Mouse (Mus musculus) left cerebral cortex, adult 11 months (tissue): ENCODE data around the gene Bcas3.

Source experiments
- DNase-seq: peaks from one replicate; pipeline ENCODE4 v3.0.0; 2022; ENCODE audit warnings: low spot score

Gene Bcas3

GRCm38 (mm10) chr11:85352539-85353380 lies at the start of gene Bcas3:
Gene Bcas3 (plus strand): TSS chr11:85353167.
- DNase-seq: peak; percentile 98

DNA sequence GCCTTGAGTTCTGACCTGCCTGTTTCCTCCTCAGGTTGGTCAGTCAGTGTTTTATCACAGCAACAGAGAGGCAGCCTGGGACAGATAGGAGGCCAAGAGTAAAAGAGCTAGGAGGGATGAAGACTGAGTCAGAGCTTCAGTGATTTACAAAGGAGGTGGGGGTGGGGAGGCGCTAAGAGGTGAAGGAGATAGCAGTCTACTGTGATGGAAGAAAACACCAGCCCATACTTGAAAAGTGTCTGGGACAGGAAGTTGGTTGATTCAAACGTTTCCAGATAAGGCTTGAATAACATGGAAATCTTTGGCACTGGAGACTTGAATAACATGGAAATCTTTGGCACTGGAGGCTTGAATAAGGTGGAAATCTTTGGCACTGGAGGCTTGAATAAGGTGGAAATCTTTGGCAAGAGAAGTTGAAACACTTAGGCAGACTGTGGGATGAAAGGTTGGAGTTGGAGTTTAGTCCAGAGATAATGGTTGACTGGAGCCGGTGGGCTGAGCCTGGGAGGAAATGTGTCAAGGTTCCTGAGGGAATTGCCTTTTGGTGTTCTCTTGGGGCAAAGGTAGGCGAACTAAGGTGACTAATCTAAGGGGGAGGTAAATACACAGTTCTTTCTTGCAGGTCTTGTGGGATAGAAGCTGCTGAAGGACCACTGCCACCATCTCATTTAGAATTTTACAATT lies 46.2 kb upstream of the Bcas3 start:
- no peak for DNase-seq

- DNase-seq: no peak
Observed at GRCm38 (mm10) chr11:85308799-85309198, 44.2 kb upstream of the Bcas3 start.

- DNase-seq: no peak
Observed at GRCm38 (mm10) chr11:85310407-85310712, 42.6 kb upstream of the Bcas3 start.

DNA sequence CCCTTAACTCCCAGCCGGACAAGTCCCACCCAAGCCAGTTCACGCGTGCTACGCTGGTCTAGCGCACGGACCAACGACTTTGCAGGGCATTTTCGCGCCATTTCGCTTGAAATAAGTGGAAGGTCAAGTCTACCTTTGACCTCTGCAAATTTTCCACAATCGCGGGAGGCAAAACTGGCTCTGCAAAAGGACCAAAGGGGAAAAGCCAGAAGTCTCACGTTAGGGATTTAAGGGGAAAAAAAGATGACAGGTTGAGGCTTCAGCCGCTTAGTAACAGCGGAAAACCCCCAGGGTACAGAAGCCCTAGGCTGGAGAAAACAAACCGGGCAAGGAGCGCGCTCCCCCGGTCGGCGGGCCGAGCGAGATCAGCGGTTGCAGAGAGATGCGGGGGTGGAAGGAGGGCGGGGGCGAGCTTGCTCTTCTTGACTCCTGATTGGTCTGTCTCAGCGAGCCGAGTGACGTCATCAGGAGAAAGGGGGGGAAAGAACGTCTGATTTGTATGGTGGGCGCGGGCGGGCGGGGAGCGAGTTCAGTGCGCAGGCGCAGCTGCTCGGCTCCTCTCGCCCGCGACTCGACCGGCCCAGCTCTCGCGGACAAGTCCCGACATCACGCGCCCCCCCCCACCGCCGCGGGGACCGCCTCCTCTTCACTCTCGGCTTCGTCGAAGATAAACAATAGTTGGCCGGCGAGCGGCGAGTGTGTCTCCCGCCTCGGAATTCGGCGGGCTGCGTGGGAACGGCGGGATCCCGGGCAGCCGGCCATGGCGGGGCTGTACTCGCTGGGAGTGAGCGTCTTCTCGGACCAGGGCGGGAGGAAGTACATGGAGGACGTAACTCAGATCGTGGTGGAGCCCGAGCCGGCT lies 42.0 kb upstream of the Bcas3 start, which contains the start of gene Ppm1d:
Gene Ppm1d, plus strand, starts transcription at position 532 of the 862 bp plus-strand sequence.
- DNase-seq: peak; percentile 96

GRCm38 (mm10) chr11:85311645-85312490 lies 41.1 kb upstream of the Bcas3 start:
- no peak for DNase-seq

- DNase-seq: peak; percentile 55
Observed at GRCm38 (mm10) chr11:85312818-85313217, 40.1 kb upstream of the Bcas3 start.

DNA sequence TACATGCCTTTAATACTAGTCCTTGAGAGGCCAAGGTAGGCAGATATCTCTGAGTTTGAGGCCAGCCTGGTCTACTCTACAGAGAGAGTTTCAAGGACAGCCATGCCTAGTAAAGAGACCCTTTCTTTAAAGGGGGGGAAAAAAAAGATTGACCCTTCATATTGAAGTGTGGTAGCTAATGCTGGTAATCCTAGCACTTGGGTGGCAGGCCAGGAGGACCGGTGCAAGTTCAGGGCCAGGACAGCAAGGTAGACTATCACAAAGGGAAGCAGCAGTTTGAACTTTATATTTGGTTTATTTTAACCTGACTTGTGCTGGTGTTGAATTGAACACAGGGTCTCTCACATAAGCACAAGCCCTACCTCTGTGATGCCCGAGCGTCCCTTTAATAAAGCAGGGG lies 39.6 kb upstream of the Bcas3 start:
- no peak for DNase-seq

GRCm38 (mm10) chr11:85323567-85324330 lies 29.2 kb upstream of the Bcas3 start:
- no peak for DNase-seq

GRCm38 (mm10) chr11:85328717-85329116 lies 24.2 kb upstream of the Bcas3 start:
- no peak for DNase-seq

GRCm38 (mm10) chr11:85329167-85329894 lies 23.6 kb upstream of the Bcas3 start:
- DNase-seq: no peak

DNA sequence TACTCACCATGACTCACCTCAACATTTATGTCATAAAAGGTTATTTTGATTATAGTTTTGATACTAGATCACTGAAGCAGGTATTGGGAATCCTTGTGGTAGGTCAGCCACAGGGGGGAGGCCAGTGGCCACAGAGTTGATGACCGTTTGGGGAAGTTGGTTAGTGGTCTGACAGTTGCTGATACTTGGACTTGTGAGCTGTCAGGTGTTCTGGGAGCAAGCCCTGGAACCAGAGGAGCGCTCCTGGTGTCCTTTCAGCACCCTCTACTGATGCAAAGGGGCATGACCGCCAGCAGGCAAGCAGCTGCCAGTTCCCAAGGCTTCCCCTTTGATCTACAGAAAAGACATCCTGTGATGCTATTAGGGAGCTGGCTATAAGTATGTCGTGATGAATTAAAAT lies 18.2 kb upstream of the Bcas3 start:
- no peak for DNase-seq

- DNase-seq: no peak
Observed at GRCm38 (mm10) chr11:85339173-85339831, 13.7 kb upstream of the Bcas3 start.

DNA sequence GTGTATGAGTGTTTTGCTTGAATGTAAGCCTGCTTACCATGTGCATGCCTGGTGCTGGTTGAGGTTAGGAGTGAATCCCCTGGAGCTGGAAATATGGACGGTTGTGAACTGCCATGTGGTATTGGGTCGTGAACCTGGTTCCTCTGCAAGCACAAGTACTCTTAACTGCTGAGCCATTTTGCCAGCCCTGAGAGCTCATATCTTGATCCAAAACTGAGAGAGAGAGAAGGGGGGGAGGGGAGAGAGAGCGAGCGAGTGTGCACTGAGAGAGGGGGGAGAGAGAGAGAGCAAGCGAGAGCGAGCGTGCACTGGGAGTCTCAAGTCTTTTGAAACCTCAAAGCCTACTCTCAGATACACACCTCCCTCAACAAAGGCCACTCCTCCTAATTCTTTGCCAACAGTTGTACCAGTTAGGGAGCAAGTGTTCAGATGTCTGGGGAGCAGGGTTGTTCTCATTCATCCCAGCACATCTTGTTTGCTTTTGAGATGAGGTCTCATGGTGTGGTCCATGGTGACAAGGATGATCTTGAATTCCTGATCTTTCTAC lies 12.8 kb upstream of the Bcas3 start:
- no peak for DNase-seq

GRCm38 (mm10) chr11:85353819-85354218 lies 852 bp downstream of the Bcas3 start:
- no peak for DNase-seq

DNA sequence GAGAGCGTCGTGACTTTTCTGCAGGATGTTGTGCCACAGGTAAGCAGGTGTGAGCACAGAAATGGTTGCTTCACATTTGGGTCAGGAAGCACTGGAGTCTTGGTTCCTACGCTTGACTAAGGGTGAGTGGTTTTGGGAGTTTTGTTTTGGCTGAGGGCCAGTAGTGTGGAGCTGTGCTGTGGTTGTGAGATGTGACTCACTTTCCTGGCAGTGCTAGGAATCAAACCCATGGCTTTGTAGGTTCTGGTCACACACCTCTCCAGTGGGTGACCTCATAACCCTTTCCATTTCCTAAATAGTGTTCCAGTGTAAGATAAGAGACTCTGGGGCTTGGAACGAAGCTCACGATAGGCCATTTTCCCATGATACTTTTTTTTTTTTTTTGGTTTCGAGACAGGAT lies 6.7 kb downstream of the Bcas3 start:
- no peak for DNase-seq

GRCm38 (mm10) chr11:85361621-85362020 lies 8.7 kb downstream of the Bcas3 start:
- no peak for DNase-seq

DNA sequence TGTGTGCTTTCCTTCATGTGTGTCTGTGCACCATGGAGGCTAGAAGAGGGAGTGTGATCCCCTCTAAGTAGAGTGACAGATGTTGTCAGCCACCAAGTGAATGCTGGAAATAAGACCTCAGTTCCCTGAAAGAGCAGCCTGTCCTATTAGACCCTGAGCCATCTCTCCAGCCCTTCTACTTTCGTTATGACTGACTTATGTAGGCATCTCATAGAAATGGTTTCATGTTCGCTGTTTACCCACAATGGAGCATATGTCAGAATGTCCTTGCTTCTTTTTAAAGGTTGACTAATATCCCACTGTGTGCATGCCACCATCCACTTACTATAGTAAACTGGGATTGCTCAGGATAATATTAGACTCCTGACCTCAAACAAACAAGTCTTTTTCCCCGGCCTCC lies 13.2 kb downstream of the Bcas3 start:
- DNase-seq: no peak

- DNase-seq: no peak
Observed at GRCm38 (mm10) chr11:85367823-85368222, 14.9 kb downstream of the Bcas3 start.
